Mouse (Mus musculus) cerebellum, adult (tissue): Measurements from ENCODE around the gene Bicra.

Experiments used
- ATAC-seq: cut with Nextera tagmentation; 2 replicates; pipeline ENCODE4 v1.9.2; 2017; ENCODE audit warnings: mild to moderate bottlenecking, moderate library complexity, mixed read lengths; ENCODE audit not compliant: insufficient number of reproducible peaks, low FRiP score, low TSS enrichment

The Bicra gene

DNA sequence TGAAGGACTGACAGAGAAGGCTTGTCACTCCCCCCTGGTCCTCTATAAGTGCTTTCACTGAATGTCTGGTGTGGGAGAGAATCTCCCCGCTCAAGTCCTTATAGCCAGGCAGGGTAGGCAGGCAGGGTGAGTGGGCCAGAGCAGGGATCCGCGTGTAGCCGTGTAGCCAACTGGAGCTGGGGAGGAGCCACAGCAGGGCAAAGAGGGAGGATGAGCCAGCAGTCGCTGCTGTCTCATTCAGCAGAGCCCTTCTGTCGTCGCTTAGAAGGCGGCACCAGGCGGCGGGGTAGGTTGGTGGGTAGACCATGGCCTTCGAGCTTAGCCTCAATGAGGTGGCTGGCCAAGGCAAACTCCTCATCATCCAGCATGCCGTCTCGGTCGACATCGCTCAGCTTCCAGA, 97.7 kb downstream of the Bicra start:
- ATAC-seq: no peak

DNA sequence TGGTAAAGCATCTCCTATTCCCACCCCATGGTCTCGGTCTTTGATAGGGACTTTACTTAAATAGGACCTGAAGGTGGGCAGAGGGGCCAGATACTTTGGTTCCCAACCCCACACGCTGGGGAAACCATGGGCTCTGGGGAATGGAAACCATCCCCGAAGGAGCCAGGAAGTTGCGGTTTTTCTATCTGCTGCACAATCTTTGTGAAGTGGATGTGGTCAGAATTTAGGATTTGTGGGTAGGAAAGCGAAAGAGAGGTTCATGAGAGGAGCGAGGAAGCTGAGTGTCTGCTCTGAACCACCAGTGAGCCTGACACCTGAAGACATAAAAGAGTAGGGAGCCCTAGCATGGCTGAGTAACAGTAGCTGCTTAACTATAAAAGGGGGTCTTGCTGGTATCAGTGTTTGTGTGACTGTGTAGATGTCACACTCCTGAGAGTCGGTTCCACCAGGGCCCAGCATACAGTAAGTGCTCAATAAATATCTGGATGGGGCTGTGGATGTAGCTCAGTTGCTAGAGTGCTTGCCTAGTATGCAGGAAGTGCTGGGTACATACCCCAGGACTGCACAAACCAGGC, 98.4 kb downstream of the Bicra start:
- no peak for ATAC-seq

DNA sequence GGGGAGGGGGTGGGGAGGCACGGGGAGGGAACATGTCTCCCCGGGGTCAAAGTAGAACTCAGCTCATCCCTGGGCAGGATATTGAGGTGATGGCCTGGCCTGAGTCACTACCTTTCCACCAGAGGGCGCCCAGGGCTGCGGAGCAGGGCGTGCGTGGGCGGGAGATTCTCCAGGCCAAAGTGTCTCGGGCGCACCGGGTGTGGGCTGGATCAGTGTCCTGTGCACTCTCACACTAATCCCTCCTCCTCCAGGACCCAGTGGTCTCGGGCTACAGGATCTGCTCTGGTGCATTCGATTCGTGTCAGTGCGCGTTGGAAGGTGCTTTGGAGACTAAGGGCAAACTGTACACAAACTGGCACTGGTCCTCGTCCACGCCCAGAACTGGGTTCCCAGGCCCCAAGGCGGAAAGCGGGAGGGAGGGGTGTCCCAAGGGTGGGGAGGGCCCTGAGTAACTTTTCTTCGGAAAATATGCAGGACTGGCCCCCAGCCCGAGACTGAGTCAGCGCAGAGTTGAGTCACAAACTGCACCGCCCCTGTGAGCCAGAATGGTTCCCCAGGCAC, 99.3 kb downstream of the Bicra start:
- ATAC-seq: peak; percentile 61

DNA sequence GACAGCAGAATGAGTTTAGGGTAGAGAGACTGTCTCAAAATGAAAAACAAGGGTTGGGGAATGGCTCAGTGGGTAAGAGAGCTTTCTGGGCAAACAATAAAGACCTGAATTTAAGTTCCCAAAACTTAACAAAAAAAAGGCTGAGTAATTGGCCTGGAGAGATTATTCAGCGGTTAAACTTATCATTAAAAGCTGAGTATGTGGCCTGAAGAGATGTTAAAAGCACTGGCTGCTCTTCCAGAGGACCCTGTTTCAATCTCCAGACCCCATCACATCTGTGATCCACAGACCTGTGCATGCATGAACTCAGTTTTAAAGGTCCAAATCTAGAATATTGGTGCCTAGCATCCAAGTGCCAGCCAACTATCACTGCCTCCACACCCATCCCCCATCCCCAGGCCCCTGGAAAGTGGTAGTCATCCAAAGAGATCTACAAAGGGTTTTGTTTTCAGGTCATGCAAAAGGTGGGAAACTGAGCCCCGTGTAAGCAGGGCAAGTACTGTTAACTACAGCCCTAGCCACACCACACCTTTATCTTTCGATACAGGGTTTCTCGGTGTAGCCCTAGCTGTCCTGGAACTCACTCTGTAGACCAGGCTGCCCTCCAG, 100.0 kb downstream of the Bicra start:
- no peak for ATAC-seq

DNA sequence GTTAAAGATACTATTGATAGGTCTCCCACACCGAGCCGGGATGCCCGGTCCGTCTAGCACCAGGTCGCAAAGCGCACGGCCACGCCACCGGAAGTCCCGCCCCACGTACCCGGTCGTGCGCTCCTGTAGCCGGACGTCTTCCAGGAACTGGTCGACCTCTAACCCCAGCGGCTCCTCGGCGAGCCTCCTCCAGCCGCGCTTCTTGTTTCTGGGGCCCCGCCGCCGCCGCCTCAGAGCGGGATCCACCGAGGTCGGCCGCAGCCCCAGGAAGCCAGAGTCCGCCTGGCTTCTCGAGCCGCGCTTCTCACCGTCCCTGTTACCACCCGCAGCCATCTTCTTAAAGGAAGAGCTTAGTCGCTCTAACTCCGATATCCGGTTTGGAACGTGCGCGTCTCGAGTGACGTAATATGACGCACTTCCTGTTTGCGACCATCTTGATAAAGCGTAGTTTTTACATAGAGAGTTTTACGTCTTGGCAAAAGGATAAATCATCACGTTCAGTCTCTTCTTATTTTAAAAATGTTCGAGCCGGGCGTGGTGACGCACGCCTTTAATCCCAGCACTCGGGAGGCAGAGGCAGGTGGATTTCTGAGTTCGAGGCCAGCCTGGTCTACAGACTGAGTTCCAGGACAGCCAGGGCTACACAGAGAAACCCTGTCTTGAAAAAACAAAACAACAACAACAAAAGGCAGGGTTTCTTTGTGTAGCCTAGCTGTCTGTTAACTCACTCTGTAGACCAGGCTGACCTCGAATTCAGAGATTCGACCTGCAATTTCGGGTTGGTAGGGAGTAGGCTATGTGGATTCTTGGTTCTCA, 101.8 kb downstream of the Bicra start, which contains the start of gene Nop53:
TSS of gene Nop53 (minus strand) at position 354 of the 816 bp plus-strand sequence.
- ATAC-seq: peak; percentile 86

DNA sequence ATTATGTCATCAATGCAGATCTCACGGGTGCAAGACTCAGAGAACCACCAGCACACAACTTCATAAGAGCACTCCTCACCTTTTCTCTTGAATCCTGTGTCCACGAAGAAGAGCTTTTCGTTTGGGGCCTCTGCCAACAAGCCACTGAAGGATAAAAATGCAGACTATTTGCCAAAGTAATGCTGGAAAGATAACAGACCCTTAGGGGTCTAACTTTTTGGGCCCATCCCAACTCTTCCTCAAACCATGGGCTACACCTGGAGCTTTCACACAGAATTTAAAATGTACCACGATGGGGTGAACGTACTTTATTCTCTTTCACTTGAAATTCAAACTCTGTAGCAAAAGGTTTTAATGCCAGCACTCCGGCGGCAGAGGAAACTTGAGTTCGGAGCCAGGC, 102.5 kb downstream of the Bicra start:
- ATAC-seq: no peak

DNA sequence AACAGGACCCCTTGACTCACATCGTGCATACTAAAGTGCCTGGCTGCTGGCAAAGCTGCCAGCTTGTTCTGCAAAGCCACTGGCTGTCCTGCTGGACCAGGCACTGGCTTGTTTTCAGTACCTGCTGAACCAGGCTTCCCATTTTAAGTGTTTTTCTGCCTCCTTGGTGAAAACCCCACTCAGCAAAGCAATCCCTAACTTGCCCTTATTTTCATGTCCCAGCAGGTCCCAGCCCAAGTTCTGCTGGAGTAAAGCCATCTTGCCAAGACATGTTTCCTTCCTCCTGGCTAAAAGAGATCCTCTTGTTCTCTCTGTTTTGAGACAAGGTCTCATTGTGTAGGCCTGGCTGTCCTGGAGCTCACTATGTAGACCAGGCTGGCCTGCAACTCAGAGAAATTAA, 103.4 kb downstream of the Bicra start:
- ATAC-seq: no peak

DNA sequence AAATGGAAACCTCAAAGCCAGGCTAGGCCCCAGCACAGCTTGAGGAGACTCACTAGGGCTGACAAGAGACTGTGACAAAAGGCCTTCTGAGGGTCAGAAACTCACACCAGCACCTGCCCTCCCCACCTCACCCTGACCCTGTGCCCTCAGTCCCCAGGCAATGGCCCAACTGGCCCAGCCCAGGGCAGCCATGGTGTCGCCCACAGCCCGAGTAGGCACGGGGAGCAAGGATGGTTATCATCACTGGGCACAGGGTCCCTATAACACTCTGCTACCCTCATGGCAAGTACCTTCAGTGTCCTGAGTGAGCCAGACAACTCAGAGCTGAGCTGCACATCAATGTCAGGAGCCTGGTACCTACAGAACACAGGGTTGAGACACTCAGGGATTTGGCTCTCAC, 109.1 kb downstream of the Bicra start:
- ATAC-seq: no peak

DNA sequence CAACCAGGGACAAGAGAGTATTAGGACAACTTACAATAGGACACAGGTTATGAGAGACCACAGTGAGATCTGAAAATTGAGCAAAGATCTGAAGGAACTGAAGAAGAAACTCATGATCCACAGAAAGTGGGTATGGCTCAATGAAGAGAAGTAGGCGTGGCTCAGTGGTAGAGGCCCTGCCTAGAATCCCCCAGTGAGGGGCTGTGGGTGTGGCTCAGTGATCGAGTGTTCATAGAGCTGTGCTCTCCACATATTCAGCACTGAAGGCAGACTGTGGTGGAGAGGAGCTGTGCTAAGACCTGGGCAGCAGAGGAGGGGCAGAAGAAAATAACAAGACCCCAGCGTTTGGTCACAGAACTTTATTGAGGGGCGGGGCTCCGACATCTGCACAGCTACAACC, 110.2 kb downstream of the Bicra start:
- no peak for ATAC-seq

DNA sequence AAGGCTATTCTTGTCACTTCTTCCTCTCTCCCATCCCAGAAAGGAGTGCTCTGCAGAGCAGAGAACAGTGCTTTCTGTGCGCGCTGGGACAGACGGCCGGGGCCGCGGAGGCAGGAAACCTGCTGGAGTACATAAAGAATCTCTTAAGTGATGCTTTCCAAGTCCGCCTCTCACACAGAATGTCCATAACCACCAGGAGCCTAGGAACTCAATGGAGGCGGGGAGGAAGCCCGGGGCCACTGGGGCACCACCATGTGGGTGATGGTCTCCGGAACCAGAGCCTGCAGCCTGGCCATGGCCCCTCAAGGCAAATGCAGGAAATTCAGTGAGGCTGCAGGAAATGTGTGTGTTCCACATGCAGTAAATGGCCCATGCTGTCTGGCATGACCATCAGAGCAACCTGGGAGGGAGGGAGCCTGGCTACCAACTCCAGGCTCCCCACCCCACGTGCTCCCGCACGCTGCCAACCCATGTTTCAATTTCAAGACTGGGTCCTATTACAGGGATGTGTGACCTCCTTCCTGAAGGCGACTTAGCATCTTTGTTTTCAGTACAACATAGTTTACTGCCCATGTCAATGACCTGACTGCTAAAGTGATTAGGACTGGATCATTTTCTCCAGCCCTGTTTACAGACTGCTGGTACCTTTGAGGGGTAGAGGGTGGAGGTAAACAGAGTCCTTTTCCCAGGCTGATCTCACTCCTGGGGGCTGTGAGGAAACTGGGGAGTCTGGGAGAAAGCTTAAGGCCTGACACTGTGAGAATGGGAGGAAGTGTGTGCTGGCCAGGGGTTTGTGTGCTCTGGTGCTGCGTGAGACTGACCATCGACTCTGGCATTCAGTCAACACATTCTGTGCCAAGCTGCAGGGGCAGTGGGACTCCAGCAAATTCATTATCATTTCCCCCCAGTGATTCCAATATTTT, 114.0 kb downstream of the Bicra start:
- ATAC-seq: no peak

DNA sequence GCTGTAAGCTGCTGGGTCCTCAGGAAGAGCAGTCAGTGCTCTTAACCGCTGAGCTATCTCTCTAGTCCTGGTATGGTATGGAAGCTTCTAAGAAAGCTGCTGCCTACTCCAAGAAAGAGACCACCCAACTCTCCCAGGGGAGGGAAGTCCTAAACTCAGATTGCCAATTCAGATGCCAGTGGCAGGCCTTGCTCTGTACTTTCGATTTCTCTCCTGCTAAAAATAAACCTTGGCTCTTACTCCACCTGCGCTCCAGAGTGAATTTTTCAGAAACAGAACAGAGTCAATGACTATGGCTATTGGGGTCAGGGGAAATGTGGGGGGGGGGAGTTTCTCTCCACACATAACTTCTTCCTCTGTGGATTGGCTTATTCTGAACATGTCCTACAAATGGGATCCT, 116.1 kb downstream of the Bicra start:
- ATAC-seq: no peak

DNA sequence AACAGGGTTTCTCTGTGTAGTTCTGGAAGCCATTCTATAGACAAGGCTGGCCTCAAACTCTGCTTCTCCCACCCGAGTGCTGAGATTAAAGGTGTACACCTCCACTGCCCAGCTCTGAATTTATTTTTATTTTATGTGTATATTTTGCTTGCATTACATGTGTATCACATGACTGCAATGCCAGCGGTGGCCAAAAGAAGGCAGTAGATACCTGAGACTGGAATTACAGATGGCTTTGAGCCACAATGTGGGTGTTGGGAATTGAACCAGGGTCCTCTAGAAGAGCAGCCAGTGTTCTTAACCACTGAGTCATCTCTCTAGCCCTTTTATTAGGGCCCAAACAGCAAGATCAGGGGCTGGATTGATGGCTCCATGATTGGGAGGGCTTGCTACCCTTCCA, 117.2 kb downstream of the Bicra start:
- no peak for ATAC-seq

DNA sequence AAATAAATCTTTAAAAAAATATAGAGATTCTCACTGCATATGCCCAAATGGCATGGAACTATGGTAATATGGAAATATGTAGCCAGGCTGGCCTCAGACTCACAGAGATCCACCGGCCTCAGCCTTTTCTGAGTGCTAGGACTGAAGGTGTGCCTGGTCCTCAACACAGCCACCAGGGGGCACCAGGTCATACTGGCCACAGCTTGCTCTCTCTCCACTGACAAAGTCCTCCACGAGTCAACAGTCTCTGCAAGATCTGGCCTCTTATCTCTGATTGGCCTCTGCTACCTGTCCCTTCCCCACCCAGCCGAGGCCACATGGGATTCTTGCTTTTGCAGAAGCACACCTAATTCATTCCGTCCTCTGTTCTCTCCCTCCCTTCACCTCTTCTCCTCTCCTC, 117.8 kb downstream of the Bicra start:
- ATAC-seq: no peak

DNA sequence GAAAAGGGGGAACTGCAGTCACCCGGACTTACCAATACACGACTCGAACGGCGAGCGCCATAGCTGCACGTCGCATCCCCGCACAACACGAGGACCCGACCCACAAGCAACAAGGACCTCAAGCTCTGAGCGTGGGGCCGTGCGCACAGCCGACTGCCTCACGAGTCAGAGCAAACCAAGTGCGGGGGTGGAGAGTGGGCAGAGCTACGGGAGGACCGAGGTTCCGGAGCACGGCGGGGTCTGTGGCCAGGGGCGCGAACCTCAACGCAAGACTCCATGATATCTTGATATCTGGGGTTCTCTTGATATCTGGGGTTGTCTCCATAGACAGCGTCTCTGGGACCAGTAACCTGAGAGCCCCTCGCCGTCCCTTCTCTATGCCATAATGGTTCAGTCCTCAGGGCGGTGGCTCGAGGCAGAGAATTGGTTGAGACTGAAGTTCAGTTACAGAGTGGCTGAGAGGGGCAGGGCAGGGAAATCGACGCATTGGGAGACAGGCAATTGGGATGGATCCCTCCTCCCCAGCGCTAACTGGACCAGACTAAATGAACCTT, 125.4 kb downstream of the Bicra start, which contains the start of gene Selenow:
TSS of gene Selenow (minus strand) at position 183 of the 554 bp plus-strand sequence.
- peak; percentile 92 for ATAC-seq

DNA sequence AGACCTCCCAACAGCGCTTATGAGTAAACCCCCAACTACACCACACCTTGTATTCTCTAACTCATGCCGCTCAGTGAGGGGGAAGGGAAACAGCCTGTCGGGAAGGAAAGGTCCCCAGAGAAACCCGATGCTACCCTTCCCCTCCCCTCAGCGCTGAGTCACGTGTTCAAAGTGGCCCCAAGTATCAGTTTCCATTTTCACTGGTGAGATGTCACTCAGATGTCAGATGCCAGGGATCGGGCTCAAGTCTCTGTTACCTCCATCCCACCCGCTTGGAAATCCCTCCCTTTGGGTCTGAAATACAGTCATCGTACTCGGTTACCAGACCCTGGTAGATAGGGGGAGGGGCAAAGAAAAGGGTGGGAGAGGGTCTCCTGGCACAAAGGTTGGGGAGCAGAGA, 125.9 kb downstream of the Bicra start:
- ATAC-seq: no peak; the same call in 1 of the 2 replicates
